Mouse (Mus musculus) left cerebral cortex, postnatal 14 days (tissue): ENCODE results near the gene Slc16a5. TPM values are rescaled to one million over a fixed set of nuclear protein-coding genes. Genes with fewer than 3 reads are reported as not detected.
A peak's percentile ranks its signal among the peaks of the same experiment; 100 is the strongest.
"Not testable (repeated sequence)": the region's sequence is repeated elsewhere in the genome, so short reads cannot be mapped to it uniquely, and the experiment has no call there.

Experiments used
- DNase-seq, 2 experiments: peaks; one replicate each; pipeline ENCODE4 v3.0.0; 2021 to 2022; ENCODE audit warnings: low spot score in 2 of 2, mixed read lengths in 1 of 2
- intact Hi-C: fragments of 180-260 bp; cut with DNase I; formaldehyde crosslinking; loops from one replicate; pipeline ENCODE4 v1.15.1; 2025
- total RNA-seq, 2 experiments: library from RNA; stranded (reverse); gene quantifications; 2 replicates each; pipeline ENCODE4 v1.2.3; 2021

Gene Slc16a5
- total RNA-seq, 2 experiments from 2014 or later, result 0.15 TPM; not detected in 1

DNA sequence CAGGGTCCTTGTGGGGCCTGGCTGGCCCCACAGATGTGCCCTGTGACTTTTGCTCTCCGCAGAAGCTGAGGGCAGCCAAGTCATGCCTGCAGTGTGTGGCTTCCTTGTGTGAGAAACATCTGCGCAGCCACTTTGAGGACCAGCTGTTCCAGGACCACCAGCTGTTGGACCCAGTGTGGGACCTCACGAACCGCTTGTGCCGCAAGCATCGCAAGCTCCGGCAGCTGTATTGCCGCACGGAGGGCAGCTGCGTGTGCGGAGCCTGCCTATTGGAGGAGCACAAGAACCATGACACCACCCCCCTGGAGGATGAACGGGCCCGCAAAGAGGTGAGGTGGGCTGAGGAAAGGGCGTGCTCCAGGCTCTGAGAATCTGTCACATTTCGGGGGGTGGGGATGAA, 20.9 kb upstream of the Slc16a5 start:
- intact Hi-C loops, result no loop called here
- DNase-seq, result no peak

DNA sequence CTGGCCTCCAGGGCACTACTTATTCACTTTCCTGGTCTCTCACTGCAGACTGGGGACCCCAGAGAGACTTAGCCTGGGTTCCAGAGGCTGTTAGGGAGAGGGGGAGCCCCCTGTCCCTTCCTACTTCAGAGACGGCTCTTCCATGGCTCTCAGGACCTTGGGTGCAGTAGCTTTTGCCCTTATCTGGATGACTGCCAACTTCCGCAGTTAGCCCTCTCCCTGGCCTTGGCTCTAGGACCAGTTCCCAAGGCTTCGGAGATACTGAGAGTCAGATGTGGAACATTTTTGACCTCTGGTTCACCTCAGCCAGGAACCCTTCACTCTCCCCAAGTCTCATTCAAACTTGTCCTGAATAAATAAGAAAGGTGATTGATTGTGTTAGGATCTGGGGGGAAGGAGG, 15.4 kb upstream of the Slc16a5 start:
- no peak for DNase-seq
- intact Hi-C loops, result no loop called here

DNA sequence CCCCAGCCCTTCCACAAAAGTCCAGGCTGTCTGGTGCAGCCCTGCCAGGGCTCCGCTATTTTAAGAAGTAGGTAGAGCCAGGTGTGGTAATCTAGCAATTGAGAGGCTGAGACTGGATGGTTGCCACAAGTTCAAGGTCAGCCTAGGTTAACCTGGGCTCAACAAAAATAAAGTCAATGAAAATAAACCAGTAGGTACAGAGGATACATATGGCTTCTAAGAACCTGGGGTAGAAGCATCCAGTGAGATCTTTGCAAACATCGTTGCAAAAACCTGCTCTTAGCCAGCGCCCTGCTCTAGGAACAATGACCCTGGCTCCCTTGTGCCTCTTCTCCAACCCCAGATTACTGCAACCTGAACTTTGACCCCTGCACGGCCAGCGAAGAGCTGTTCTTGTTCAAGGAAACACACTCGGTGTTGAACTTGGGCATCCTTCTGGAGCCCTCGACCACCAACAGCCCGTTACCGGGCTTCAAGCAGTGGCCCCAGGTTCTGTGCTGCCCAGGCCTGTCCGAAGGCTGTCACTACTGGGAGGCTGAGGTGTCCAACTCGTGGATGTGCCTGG, 14.9 kb upstream of the Slc16a5 start:
- intact Hi-C loops, result no loop called here
- DNase-seq, result no peak

DNA sequence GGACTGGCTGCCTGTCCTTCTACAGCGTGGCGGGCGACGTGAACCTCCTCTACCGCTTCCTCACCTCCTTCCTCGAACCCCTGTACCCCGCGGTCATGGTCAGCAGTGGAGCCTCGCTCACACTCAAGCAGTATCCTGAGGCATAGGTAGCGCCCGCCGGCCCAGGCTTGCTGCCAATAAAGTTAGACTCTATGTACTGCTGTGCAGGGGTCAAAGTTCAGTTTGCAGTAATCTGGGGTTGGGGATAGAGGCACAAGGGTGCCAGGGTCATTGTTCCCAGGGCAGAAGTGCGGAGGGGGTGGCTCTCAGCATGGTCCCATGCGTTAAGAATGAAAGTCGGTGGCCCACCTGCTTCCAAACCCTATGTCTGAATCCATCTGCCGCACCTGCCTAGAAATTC, 14.2 kb upstream of the Slc16a5 start:
- intact Hi-C loops, result no loop called here
- DNase-seq, result no peak

DNA sequence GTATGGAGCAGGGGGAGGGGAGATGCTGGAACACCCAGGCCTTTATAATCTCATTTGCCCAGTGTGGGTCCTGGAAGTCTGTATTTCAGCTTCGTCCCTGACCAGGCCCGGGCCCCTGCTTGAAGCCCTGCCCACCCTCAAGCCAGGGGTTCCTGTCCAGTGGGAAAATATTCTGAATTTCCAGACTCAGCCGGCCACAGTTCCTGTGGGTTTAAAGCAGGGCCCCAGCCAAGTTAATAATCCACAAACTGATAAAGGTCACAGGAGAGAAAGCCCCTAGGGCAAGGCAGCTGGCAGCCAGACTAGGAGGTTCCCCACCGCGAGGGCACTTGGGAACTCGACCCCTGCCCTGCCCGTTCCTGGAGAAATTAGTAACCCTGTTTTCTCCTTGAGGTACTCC, 13.3 kb upstream of the Slc16a5 start:
- intact Hi-C loops, result no loop called here
- no peak for DNase-seq

DNA sequence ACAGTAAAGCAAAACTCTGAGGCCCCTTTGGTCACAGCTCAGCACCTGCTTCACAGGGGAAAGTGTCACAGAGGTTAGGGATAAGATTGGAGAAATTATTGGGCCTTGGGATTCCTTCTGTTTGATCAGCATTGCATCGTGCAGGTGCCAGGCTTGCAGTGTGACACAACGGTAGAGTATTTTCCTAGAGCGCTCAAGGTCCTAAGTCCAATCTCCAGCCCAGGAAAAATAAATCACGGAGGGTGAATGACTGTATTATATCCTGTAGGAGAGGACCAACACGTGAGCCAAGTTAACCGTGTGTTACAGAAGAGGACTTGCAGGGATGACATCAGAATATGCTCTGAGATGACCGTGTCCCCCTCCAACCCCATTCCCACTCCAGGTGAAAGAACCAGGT, 12.1 kb upstream of the Slc16a5 start:
- intact Hi-C loops, result no loop called here
- no peak for DNase-seq

DNA sequence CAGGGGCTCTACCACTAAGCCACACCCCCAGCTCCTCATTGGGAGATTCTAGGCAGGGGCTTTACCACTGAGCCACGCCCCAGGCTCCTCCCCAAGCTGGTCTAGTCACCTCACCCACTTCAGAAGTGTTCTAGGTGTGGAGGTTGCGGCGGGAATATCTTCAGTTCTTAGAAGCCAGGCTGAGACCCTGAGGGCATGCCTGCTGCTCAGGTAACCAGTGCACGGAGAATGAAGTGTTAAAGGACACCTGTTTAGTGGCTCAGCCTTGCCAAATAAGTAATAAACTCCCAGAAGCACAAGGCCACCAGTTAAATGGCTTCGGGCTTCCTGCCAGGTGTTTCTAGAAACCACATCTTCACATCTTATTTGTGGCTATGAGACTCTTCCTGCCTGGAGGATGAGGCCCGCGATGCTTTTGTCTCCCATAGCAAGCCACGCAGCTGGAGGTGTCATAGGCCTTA, 10.5 kb upstream of the Slc16a5 start:
- intact Hi-C loops, result no loop called here
- DNase-seq, result no peak

DNA sequence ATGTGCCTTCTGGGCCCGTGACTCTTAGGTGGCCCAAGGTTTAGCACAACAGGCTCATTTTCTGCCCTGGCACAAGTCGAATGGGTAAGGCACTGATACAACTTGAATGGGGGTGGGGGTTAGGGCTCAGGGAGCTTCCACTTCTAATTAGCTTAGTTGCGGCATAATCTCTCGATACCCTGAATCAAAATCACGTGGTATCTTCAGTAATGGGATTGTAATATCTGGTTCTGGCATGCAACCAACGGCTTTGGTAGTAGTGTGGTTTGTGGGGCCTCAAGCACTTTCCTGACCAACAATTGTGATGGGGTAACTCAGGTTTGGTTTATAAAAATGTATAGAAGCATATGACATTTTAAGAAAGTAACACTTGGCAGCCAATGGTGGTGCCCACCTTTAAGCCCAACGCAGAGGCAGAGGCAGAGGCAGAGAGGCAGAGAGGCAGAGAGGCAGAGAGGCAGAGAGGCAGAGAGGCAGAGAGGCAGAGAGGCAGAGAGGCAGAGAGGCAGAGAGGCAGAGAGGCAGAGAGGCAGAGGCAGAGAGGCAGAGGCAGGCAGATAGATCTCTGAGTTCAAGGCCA, 9.9 kb upstream of the Slc16a5 start:
- intact Hi-C loops, result no loop called here
- DNase-seq, result no peak

DNA sequence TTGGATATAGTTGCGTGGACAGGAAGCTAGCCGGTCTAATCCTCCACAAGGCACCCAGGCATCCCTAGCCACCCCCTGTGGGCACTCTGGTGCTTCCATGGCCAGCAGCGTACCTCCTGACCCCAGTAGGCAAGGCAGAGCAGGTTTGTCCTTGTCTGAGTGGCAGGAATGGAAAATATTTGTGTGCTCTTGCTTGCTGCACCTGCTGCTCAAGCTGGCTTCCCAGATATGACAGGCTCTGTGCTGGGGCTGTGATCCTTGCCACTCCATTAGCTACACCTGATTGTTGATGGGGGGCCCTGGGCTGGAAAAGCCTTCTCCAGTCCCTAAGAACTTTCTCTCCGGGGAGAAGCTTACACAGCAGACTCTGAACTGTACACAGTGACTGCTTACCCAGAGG, 9.0 kb upstream of the Slc16a5 start:
- intact Hi-C loops, result no loop called here
- DNase-seq, result no peak

DNA sequence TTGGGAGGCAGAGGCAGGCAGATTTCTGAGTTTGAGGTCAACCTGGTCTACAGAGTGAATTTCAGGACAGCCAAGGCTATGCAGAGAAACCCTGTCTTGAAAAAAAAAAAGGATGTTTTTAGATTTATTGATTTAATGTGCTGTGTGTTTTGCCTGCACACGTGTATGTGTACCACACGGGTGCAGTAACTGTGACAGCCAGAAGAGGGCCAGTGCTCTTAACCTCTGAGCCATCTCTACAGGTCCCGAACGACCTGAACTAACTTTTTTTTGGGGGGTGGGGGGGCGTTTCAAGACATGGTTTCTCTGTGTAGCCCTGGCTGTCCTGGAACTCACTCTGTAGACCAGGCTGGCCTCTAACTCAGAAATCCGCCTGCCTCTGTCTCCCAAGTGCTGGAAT, 7.5 kb upstream of the Slc16a5 start:
- DNase-seq, intact Hi-C loops: not testable (repeated sequence)

DNA sequence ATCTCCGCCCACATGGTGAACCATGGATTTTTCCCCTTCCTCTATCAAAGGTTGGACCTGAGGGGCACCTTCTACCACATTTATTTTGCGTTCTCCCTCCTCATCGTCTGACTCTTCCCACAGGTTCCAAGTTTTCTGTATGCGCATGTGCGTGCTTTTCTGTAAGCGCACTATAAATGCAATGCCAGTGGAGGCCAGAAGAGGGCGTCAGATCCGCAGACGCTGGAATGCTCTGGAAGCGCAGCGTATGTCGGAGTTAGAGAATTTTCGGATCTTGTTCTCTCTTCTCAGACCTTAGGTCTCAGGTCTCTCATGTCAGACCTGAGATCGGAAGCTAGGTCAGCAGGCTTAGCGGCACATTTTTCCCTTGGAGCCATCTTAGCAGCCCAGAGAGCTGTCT, 6.7 kb upstream of the Slc16a5 start:
- intact Hi-C loops, result no loop called here
- DNase-seq, result no peak

DNA sequence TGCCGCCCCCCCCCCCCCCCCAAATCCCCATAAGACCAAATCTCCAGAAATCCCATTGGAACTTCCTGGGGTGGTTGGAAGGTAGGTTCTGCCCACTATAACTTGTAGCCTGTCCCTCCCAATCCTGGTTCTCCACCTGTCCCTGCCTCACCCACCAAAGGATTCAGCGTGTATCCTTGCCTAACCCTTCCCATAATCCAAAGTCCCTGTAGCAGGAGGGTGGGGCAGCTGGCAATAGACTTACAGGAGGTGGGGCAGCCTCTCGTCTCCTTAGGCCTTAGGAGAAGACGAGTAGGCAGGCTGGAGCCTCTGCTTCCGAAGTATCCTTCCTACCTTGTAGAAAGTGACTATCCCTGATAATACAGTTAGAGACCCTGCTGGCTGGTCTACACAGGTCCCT, 6.1 kb upstream of the Slc16a5 start:
- intact Hi-C loops, result no loop called here

DNA sequence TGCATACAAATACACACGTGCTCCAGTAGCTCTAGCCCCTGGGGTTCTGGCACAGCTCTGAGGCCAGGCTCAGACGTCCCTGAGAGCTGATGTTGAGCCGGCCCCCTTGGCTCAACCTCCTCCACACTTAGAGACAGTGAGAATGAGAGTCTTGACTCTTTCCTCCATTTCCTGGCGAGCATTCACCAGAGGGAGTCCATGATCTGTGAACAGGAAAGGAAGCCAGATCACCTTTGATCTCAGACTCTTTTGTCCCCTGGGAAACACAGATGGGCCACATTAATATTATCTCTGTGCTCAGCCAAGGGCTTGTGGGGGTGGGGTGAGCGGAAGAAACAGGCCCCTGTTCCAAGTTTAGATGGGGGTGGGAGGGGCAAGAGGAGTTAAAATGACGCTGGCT, 4.9 kb upstream of the Slc16a5 start:
- no peak for DNase-seq
- intact Hi-C loops, result no loop called here

More for the DNA sequence above, 6.1 kb upstream of the Slc16a5 start:
- DNase-seq, result no peak

DNA sequence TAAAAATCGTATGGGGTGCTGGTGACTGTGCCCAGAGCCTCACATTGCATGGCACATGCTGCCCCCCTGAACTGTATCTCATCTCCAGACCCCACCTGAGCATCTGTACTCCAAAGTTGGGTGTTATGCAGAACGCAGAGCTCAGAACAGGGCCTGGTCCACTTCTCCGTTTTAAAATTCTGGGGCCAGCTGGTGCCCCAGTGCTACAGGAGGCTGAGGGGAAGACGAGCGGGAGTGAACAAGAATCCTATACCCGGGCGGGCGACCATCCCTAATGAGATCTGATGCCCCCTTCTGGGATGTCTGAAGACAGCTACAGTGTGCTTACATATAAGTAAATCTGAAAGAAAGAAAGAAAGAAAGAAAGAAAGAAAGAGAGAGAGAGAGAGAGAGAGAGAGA, 1.3 kb upstream of the Slc16a5 start:
- intact Hi-C loops, result no loop called here

DNA sequence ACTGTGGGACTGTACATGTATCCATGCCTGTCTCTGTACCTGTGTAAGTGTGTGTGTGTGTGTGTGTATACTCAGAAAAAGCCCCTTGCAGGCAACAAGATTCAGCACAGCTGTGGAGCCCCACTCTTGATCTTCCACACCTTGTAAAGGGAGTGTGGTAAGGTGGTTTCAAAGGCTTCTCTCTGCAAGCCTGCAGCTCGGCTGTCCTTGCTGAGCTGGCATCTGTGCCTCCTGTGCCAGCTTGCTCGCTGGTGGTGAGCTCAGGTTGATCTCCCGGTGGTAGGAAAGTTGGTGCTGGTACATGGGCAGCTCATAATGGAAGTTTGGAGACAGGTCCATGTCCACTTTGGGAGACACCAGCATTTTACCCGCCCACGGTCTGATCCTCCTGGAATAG, 430 bp upstream of the Slc16a5 start:
- DNase-seq, result no peak
- intact Hi-C loops, result no loop called here

More for the DNA sequence above, 1.3 kb upstream of the Slc16a5 start:
- DNase-seq, result no peak

DNA sequence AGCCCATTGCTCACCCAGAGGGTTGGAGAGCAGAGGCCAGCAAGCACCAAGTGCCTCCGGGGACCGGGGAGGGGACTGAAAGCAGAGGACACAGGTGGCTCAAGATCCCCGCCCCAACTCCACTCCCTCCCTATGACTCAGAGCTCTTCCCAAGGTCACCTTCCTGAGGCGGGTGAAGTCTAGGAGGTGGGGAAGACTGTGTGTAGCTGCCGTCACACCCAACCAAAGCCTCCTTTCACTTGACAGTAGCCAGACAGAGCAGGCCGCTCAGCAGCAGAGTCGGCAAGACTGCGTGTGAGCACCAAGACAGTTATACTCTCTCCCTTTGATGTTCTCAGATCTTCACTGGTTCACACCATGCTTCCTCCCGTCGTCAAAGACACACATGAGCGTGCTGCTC, 1.1 kb downstream of the Slc16a5 start:
- intact Hi-C loops, result no loop called here

DNA sequence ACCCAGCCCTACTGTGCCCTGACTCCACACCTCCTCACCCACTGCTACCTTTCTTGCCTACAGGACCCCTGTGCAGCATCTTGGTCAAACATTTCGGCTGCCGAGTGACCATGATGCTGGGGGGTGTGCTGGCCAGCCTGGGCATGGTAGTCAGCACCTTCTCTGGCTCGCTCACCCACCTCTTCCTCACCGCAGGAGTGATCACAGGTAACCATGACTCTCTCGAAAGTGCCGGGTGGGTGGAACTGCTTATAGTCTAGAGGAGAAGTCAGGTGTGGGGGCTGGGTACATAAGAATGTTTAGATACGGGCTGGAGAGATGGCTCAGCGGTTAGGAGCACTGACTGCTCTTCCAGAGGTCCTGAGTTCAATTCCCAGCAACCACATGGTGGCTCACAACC, 2.6 kb downstream of the Slc16a5 start:
- DNase-seq, result no peak
- intact Hi-C loops, result no loop called here

More for the DNA sequence above, 1.1 kb downstream of the Slc16a5 start:
- DNase-seq, result no peak

DNA sequence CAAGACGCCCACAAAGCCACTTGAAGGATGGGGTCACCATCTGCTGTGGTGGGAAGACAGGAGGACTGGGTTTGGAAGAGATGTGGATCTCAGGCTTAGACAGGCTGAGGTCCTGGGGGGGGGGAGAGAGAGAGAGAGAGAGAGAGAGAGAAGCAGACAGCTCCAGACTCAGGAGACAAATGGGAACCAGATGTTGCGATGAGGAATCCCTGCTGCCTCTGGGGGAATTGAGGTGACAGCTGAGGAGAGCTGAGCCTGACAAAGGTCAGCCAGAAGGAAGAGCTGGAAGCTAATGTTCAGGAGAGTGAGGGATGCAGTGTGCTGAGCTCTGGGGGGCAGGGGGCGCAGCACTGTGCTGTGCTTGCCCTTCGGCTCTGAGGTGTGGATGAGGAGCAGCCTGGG, 4.9 kb downstream of the Slc16a5 start:
- intact Hi-C loops, result no loop called here
- DNase-seq, result no peak

DNA sequence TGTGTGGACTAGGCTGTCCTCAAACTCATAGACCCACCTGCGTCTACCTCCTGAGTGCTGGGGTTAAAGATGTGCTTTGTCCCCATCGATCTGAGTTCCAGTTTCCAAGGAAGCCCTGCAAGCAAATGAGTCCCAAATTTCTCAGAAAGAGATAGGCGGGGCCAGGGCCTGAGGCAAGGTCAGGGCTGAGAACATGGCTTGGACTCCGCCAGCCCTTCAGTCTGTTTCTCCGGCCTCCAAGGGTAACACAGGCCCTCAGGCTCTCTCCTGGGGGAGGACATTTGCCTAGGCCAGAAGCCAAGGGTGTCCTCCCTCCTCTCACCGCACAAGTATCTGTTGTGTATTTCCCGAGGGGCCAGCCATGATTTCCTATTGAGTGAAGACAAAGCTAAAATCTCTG, 9.9 kb downstream of the Slc16a5 start:
- intact Hi-C loops, result loop anchor here (2.0 kb wide), 1 partner anchor 113 kb away; no protein-coding TSS in a partner anchor
- no peak for DNase-seq

DNA sequence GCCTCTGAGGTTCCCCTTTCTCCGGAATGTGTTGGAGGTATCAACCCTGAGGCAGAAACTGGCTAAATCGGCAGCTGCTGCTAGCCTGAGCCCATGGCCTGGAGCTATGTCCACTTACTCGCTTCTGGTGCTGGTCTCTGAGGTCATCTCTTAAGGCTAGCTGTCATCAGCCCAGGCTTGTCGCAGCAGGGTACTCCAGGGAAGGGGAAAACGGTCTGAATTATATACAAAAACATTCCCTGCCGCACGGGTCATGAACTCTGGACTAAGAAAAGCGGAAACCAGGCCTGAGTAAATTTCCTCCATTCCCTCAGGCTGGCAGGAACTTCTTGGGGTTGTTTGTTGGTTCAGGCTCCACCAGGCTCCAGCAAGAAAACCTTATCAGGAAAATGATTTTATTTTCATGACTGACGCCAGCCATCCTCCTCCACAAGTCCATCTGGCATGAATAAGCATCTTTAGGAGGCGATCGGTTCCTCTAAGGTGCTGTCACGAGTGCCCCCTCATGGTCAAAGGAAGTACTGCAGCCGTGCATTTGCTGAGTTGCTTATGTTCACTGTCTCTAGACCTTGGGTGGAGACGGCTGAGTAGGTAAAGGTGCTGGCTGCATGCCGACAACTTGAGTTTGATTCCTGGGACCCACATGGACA, 11.5 kb downstream of the Slc16a5 start:
- DNase-seq, result peak; percentile 98 to 99
- intact Hi-C loops, result loop anchor here (2.0 kb wide), 3 partner anchors 45 to 115 kb away; partner anchors contain the start of gene Kctd2
